Mouse (Mus musculus): ENCODE data around the gene Gm15155. TPM values are rescaled to one million over a fixed set of nuclear protein-coding genes. Genes with fewer than 3 reads are reported as not detected.
"Not testable (repeated sequence)": the region's sequence is repeated elsewhere in the genome, so short reads cannot be mapped to it uniquely, and the experiment has no call there.

Gene Gm15155
- total RNA-seq, 4 experiments from 2014 or later: 0.55 to 1.7 (median 1.3) TPM; not detected in 1

DNA sequence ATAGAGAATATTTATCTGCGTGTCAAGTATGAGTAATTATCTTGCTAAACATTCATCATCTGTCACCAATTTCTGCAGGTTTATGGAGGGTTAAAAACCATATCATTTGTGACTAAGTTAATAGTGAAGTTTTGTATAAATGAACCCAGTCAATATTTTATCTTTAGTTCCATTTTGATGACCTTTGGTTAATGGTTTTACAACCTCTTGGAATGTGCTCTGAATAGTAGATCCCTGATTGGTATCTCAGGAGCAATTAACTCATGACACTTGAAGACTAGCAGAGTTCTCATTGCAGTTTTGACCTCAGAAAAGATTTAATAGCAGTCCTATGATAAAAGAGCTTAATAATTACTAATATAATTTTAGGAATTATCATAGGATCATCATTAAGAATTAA, 385.2 kb downstream of the Gm15155 start:
- DNase-seq (ENCODE audit: low spot score in 2 of 2): no peak

DNA sequence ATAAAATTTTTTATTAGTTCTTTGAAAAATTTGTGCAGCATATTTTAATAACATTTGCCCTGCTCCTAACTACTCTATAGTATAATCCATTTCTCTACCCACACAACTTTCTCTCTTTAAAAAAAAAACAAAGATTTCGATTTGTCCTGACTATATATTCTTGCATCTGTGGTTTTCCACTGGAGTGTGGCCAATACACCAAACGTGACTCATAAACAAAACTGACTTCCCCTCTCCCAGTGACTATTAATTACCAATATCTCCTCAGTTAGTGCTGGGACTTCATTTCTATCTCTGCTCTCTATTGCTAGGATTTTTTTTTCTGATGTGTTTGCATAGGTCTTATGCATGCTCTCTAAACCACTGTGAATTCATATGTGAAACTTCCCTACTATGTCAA, 531.2 kb downstream of the Gm15155 start:
- no peak for DNase-seq (ENCODE audit: low spot score in 2 of 2)

DNA sequence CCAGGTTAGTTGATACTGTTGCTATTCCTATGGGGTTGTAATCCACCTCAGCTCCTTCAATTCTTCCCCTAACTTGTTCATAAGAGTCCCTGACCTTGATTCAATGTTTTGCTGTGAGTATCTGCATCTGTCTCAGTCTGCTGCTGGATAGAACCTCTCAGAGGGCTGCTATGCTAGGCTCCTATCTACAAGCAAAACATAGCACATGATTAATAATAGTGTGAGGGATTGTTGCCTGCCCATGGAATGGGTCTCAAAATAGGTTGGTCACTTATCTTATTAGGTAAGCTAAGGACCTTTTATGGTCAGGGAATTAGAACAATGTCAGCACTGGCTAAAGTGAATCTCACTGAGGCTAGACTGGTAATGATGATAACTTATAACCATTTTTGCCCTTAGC, 547.0 kb downstream of the Gm15155 start:
- no peak for DNase-seq (ENCODE audit: low spot score in 2 of 2)

DNA sequence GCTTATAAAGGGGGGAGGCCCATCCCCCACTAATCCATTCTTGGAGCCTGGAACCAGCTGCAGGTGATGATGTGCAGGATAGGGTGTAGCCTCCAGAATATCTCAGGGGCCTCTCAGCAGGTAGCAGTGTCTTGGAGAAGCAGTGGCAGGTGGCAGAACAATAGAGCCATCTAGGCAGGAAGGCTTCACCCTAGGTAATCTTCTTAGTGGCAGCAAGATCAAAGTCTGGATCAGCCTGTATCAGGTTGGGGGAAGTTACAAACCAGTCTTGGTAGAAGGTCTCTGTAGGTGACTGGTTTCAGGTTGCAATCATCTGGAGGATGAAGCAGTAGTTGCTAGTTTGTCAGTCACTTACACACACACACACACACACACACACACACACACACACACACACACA, 679.3 kb downstream of the Gm15155 start:
- not testable (repeated sequence) for DNase-seq (ENCODE audit: low spot score in 2 of 2)

Other genes with a start within 250 kb of the Gm15155 start
- gene Ptchd1, start 927 bp upstream of the Gm15155 start, total RNA-seq (2022): 10 to 100 TPM; 16.8 to 21.3 (median 20.4) TPM